Mouse (Mus musculus) retina, embryonic 14.5 days (tissue): Measurements from ENCODE around the gene Rab43.

Experiments used
- DNase-seq: peaks from one replicate; pipeline ENCODE4 v3.0.0-alpha.2; 2015; ENCODE audit warnings: low spot score

Rab43 gene

GRCm38 (mm10) chr6:87811675-87812338, at the start of gene Rab43:
Rab43 (minus strand) TSS chr6:87812164.
- DNase-seq: peak; percentile 89

GRCm38 (mm10) chr6:87857071-87857470, 45.1 kb upstream of the Rab43 start:
- no peak for DNase-seq

GRCm38 (mm10) chr6:87853446-87853845, 41.5 kb upstream of the Rab43 start:
- no peak for DNase-seq

GRCm38 (mm10) chr6:87851871-87852270, 39.9 kb upstream of the Rab43 start:
- DNase-seq: no peak

GRCm38 (mm10) chr6:87850900-87851614, 39.1 kb upstream of the Rab43 start, which contains the start of gene Cnbp:
Cnbp (minus strand) TSS chr6:87851106.
- DNase-seq: peak; percentile 98

GRCm38 (mm10) chr6:87850155-87850899, 38.4 kb upstream of the Rab43 start:
- peak; percentile 50 for DNase-seq

GRCm38 (mm10) chr6:87849780-87850154, 37.8 kb upstream of the Rab43 start:
- DNase-seq: peak; percentile 34

- no peak for DNase-seq
Measured at GRCm38 (mm10) chr6:87846813-87847212, 34.8 kb upstream of the Rab43 start.

- no peak for DNase-seq
Measured at GRCm38 (mm10) chr6:87845031-87845695, 33.2 kb upstream of the Rab43 start.

GRCm38 (mm10) chr6:87842254-87842653, 30.3 kb upstream of the Rab43 start:
- no peak for DNase-seq

- DNase-seq: no peak
Measured at GRCm38 (mm10) chr6:87841635-87842034, 29.7 kb upstream of the Rab43 start.

GRCm38 (mm10) chr6:87839797-87840341, 27.9 kb upstream of the Rab43 start:
- DNase-seq: no peak

- peak; percentile 96 for DNase-seq
Measured at GRCm38 (mm10) chr6:87838551-87839197, 26.7 kb upstream of the Rab43 start, which contains the start of gene Isy1. Isy1 (minus strand) TSS chr6:87838798.

GRCm38 (mm10) chr6:87835695-87836094, 23.7 kb upstream of the Rab43 start, which contains the start of gene Gm45140:
Gm45140 (minus strand) TSS chr6:87835795.
- no peak for DNase-seq

GRCm38 (mm10) chr6:87820366-87820765, 8.4 kb upstream of the Rab43 start:
- no peak for DNase-seq

- no peak for DNase-seq
Measured at GRCm38 (mm10) chr6:87814486-87814885, 2.5 kb upstream of the Rab43 start.

- no peak for DNase-seq
Measured at GRCm38 (mm10) chr6:87812656-87813055, 692 bp upstream of the Rab43 start.

- DNase-seq: peak; percentile 49
Measured at GRCm38 (mm10) chr6:87810713-87811669, 973 bp downstream of the Rab43 start.

- DNase-seq: no peak
Measured at GRCm38 (mm10) chr6:87810311-87810710, 1.7 kb downstream of the Rab43 start.

GRCm38 (mm10) chr6:87809651-87810161, 2.3 kb downstream of the Rab43 start:
- no peak for DNase-seq
